Mouse (Mus musculus): ENCODE data around the gene Glrp1.

GRCm38 (mm10) chr1:88456451-88457072 is 53.3 kb downstream of the Glrp1 start:
- no peak for TF ChIP-seq POLR2A (IDR thresholded peaks at IDR 0.05; ENCODE audit: borderline replicate concordance, low read depth, low read length)
- peak; percentile 51; the same call in 1 of the 2 replicates for TF ChIP-seq CTCF (IDR thresholded peaks at IDR 0.05; ENCODE audit: low read depth, low read length)

Data from bone marrow macrophage, adult 2 months (primary cell).